Mouse (Mus musculus) bone marrow, adult 2 months (tissue): ENCODE data around the gene Odf2. TPM values are rescaled to one million over a fixed set of nuclear protein-coding genes. Genes with fewer than 3 reads are reported as not detected.
A peak's percentile ranks its signal among the peaks of the same experiment; 100 is the strongest.

Experiments
- H3K27ac ChIP-seq: fragments of 200-500 bp; 2 replicates; pipeline ENCODE4 v1.5.1; 2012; ENCODE audit warnings: low read depth, mild to moderate bottlenecking, control low read depth, inconsistent platforms, low read length; ENCODE audit not compliant: control insufficient read depth, poor library complexity, insufficient read depth
- H3K4me1 ChIP-seq: fragments of 200-500 bp; 2 replicates; pipeline ENCODE4 v1.6.1; 2011; ENCODE audit warnings: low read length; ENCODE audit not compliant: control insufficient read depth, insufficient read depth
- H3K4me3 ChIP-seq: fragments of 200-500 bp; replicated peaks from 2 replicates; pipeline ENCODE3; 2011; ENCODE audit warnings: mild to moderate bottlenecking, low read depth, low read length, control low read depth; ENCODE audit not compliant: control insufficient read depth
- CTCF ChIP-seq: fragments of 200-500 bp; IDR thresholded peaks from 2 replicates; pipeline ENCODE4 v1.5.1; 2011; ENCODE audit warnings: low read length, control low read depth; ENCODE audit not compliant: control insufficient read depth, insufficient read depth
- POLR2A ChIP-seq: fragments of 200-500 bp; IDR thresholded peaks from 2 replicates; pipeline ENCODE4 v1.6.1; 2011; ENCODE audit warnings: low read depth, mild to moderate bottlenecking, control low read depth, low read length, borderline replicate concordance; ENCODE audit not compliant: control insufficient read depth
- WGBS: fragments of 180-500 bp; shearing (Covaris S2); methylation state at CpG from one replicate; pipeline ENCODE4 v1.1.7; 2018; 5-methylcytosine and 5-hydroxymethylcytosine counted together
- polyA plus RNA-seq: library from polyadenylated mRNA; stranded (reverse); fragments of >200 nt; gene quantifications from 2 replicates; pipeline ENCODE4 v1.2.4, GENCODE M21; 2011; ENCODE audit warnings: low replicate concordance; ENCODE audit not compliant: missing spikeins, insufficient read depth, insufficient read length

Odf2 gene
- polyA plus RNA-seq, 1 experiment: 78.8 TPM

DNA sequence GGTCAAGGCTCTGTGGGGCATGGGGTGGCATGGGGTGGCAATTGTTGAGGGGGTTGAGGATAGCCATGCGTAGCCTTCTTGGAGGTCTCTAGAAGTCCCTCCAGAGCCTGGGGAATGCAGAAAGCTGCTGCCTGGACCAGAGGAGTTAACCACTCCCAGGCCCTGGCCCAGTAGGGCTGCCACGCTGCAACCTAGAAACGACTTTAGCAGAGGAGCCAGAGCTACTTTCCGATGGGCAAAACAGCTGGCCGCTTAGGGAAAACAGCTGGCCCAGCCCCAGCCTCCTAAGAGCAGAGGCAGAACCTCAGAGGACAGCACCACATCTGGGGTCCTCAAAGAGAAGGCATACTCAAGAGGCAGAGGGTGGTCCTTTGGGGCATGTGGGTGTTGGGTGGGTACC lies 31.1 kb upstream of the Odf2 start:
- WGBS: 77% methylated on average over 5 of the region's 5 CpGs

DNA sequence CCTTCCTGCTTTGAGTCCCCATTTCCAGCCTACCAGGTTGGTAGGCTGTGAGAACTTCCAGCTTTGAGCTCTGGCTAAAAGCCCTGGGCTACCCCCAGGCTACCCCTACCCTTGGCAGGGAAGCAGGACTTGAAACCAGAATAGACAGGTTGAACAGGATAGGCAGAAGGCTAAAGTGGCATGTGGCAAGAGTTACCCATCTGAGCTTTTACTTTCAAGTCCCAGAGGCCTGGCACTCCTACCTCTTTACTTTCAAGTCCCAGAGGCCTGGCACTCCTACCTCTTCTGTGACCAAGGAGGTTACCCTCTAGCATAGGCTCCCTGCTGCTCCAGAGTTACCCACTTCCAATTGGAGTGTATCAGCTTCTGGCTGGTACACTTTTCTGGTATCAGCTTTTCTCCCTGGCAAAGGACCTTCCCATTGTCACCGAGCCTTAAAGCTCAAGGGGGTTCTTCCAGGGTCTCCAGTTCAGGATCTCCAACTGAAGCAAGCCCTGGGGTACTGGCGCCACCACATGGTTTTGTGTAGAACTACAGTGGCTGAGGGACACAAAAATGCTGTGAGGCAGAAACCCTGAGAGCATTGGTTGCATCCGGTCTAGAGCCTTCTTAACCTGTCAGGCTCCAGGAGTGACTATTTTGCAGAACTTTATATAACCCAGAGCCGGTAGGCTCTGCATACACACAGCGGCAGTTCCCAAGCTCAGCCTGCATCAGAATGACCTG lies 30.1 kb upstream of the Odf2 start:
- no peak overlapping the region for H3K4me3 ChIP-seq
- TF ChIP-seq CTCF (peak; percentile 53; the same call in 1 of the 2 replicates), POLR2A (no peak)
- no peaks in the 10 kb centered on the region for H3K4me1 ChIP-seq
- WGBS: 3% methylated on average over 5 of the region's 5 CpGs
- H3K27ac ChIP-seq: no peak overlapping the region

More for the DNA sequence above, 31.1 kb upstream of the Odf2 start:
- Histone ChIP-seq H3K4me3 (no peak overlapping the region), H3K27ac (no peak overlapping the region), H3K4me1 (no peaks in the 10 kb centered on the region)
- TF ChIP-seq CTCF (no peak), POLR2A (no peak)

DNA sequence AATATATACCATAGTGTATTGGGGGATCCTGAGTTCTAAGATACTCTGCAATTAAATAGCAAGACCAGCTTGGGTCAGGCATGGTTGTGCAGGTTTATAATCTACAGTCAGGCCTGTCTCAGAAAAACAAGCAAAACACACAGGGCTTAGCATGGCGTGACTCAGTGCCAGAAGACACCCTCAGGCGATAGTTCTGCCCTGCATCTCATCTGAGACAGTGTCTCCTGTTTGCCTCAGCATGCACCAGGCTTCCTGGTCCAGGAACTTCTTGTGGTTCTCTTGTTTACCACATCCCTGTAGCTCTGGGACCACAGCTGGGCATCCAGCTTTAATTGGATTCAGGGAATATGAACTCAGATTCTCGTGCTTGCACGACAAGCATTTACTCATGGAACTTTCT lies 23.9 kb upstream of the Odf2 start:
- TF ChIP-seq CTCF (no peak), POLR2A (no peak)
- Histone ChIP-seq H3K4me1 (no peaks in the 10 kb centered on the region), H3K27ac (no peak overlapping the region), H3K4me3 (no peak overlapping the region)
- 70% methylated on average over 4 of the region's 4 CpGs for WGBS

DNA sequence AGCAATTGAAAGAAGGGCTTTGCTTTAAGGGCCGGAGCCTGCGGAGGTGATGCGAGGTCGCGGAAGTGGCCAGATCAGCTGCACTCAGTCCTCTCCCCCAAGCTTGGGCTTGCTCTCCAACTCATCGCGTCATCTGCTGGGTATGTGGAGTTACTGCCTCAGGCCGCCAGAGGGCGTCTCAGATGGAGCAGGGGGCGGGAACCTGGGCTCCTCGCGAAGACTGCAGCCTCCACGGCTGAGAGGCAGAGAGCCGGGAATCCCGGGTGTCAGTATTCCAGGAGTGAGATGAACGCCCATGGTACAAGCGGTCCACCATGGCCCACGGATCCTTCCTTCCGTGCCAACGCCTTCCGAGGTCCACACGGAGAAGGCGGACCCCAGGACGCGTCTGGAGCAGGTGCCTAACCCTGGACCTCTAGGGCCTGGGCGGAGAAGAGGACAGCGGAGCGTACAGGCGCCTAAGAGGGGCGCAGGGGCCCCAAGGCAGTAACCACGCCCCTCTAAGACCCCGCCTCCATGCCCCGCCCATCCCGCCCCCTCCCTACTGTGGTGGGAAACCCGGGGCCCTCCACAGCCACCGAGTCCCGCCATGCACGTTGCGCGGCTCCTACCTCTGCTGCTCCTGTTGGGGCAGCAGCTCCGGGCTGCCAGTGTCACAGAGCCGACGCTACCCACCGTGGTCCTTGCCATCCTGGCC lies 19.9 kb upstream of the Odf2 start, which contains the start of gene Cercam:
Gene Cercam, plus strand, starts transcription at position 216 of the 697 bp plus-strand sequence.
- under 1% methylated on average over 44 of the region's 44 CpGs for WGBS
- TF ChIP-seq POLR2A (peak; percentile 58), CTCF (peak; percentile 92)
- no peaks in the 10 kb centered on the region; the same call in 1 of the 2 replicates for H3K4me1 ChIP-seq
- H3K27ac ChIP-seq: peak within 1 kb of the TSS; percentile 87
- H3K4me3 ChIP-seq: peak within 1 kb of the TSS; percentile 93

DNA sequence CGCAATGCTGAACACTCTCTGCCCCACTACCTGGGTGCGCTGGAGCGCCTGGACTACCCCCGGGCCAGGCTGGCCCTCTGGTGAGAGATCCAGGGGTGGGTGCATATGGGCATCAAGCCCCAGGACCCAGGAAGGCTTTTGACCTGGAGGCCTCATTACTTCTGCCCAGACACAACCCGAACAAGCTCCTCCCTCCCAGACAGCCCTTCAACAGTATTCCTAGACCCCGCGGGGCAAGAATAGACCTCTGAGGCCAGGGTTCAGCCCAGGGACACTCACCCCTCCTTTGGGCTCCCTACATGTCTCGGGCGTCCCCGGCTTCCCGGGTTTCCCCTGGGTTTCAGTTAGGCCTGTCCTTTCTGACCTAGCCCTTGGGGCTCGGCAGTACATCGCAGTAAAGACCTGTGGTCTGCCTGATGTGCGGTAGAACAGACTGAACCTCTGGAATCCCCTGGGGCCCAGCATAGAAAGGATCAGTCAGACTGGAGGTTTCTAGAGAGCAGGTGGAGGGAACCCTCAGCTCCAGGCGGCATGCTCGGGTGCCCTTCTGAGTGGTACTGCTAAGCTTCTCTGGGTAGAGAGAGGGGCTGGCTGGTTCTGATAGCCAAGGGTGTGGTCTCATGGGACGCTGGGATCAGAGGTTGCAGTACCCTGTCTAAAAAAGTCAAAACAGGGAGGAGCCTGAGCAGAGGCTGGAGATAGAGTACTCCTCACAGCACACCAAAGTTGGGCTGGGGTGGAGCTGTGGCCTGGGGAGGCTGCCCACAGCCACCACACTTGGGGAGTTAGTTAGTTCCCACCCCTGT lies 19.2 kb upstream of the Odf2 start:
- WGBS: 2% methylated on average over 17 of the region's 17 CpGs

DNA sequence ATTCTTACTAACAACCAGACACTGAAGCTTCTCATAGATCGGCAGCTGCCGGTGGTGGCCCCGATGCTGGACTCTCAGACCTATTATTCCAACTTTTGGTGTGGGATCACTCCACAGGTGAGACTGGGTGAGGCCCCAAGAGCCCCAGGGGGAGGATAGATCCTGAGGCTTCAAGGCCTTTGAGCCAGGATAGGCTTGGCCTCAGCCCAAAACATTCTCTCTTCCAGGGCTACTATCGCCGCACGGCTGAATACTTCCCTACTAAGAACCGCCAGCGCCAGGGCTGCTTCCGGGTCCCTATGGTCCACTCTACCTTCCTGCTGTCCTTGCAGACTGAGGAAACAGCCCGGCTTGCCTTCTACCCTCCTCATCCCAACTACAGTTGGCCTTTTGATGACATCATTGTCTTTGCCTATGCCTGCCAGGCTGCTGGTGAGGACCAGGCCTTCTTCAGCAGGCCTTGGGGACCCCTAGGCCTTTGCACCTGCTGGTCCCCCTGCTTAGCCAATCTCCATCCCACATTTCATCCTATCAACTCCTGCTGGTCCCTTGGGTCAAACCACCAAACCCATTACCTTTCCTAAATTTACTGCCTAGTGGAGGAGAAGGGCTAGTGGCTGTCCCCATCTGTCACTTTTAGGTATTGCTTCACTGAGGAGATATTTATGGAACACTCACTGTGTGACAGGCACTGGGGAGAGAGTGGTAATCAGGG lies 16.3 kb upstream of the Odf2 start:
- TF ChIP-seq POLR2A (no peak), CTCF (no peak)
- Histone ChIP-seq H3K4me3 (no peak overlapping the region), H3K4me1 (no peaks in the 10 kb centered on the region; the same call in 1 of the 2 replicates), H3K27ac (no peak overlapping the region)
- WGBS: 95% methylated on average over 10 of the region's 10 CpGs

More for the DNA sequence above, 19.2 kb upstream of the Odf2 start:
- no peaks in the 10 kb centered on the region; the same call in 1 of the 2 replicates for H3K4me1 ChIP-seq
- H3K27ac ChIP-seq: peak overlapping the region; percentile 87
- H3K4me3 ChIP-seq: peak overlapping the region; percentile 93
- TF ChIP-seq CTCF: no peak
- peak; percentile 82 for TF ChIP-seq POLR2A

DNA sequence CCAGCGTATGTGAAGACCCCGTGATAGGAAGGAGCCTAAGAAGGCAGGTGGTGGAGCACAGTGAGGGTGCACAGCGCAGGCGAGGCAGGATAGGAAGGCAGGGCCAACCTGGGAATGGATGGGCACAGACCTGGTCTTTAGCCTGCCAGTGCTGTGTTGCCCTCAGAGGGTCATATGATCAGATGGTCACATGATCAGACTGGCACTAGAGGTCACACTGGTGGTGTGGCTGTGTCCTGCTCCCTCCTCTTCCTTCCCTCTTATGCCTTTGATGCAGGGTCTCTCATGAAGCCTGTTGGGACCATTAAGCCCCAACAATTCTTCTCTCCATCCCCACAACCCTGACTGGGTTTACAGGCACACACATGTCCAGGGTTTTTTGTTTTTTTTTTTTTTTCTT lies 15.2 kb upstream of the Odf2 start:
- 88% methylated on average over 4 of the region's 4 CpGs for WGBS
- no peaks in the 10 kb centered on the region; the same call in 1 of the 2 replicates for H3K4me1 ChIP-seq
- no peak overlapping the region for H3K27ac ChIP-seq
- no peak overlapping the region for H3K4me3 ChIP-seq
- TF ChIP-seq POLR2A (no peak), CTCF (no peak)
